Mouse (Mus musculus): ENCODE measurements around the gene Pcbp2. TPM values are rescaled to one million over a fixed set of nuclear protein-coding genes. Genes with fewer than 3 reads are reported as not detected.

Pcbp2 gene
- total RNA-seq (2021), result 100 to 1,000 TPM; 482 to 500 TPM

GRCm38 (mm10) chr15:102470183-102470604 lies at the start of gene Pcbp2:
Gene Pcbp2 (plus strand): TSS chr15:102470539.
- DNase-seq, result peak; percentile 91 to 94
- intact Hi-C loops (cut with DNase I), result loop anchor here (1.0 to 5.0 kb wide), 2 partner anchors 48 to 202 kb away; partner anchors contain the start of genes Atp5g2 and Tarbp2

- intact Hi-C loops (cut with DNase I), result loop anchor here (1.0 to 5.0 kb wide), 2 partner anchors 40 to 79 kb away; no protein-coding TSS in a partner anchor
- no peak for DNase-seq
These were observed 49.4 kb upstream of the Pcbp2 start for GRCm38 (mm10) chr15:102420986-102421385.

GRCm38 (mm10) chr15:102421437-102421836 lies 48.9 kb upstream of the Pcbp2 start:
- intact Hi-C loops (cut with DNase I), result loop anchor here (1.0 to 5.0 kb wide), 2 partner anchors 40 to 79 kb away; no protein-coding TSS in a partner anchor

DNA sequence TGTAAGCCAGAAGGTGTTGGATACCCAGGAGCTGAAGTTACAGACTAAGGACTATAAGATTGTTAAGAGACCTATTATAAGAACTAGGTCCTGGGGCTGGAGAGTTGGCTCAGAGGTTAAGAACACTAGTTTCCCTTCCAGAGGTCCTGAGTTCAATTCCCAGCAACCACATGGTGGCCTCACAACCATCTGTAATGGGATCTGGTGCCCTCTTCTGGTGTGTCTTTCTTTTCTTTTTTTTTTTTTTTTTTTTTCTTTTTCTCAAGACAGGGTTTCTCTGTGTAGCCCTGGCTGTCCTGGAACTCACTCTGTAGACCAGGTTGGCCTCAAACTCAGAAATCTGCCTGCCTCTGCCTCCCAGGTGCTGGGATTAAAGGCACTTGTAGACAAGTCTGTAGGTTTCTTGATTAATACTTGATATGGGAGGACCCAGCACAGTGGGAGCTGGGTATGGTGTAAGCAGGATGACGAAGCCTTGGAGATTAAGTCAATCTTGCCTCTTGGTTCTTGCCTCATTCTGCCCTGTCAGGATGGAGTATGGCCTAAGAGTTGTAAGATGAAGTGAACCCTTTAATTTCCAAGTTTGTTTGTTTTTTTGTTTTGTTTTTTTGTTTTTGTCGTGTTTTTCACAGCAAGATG lies 46.6 kb upstream of the Pcbp2 start:
- DNase-seq, result no peak
- intact Hi-C loops (cut with DNase I), result loop anchor here (5.0 kb wide), 1 partner anchor 81 kb away; no protein-coding TSS in a partner anchor

More at GRCm38 (mm10) chr15:102421437-102421836, 48.9 kb upstream of the Pcbp2 start:
- peak in 1 of 2 experiments; percentile 20 for DNase-seq

DNA sequence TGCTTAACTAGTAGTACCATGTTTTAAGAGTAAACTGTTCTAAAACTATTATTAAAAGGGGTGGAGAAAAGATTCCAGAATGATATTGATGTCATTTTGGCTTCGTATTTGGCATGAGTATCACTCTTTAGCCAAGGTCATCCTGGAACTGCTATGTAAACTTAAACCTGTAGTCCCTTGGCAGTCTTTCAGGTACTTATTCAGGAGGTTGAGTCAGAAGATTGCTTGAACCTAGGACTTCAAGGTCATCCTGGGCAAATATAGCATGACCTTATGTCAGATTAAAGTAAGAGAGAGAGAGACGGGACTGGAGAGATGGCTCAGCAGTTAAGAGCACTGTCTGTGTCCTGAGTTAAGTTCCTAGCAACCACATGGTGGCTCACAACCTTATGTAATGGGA lies 45.7 kb upstream of the Pcbp2 start:
- no peak for DNase-seq
- intact Hi-C loops (cut with DNase I), result loop anchor here (5.0 kb wide), 2 partner anchors 82 to 132 kb away; no protein-coding TSS in a partner anchor

- intact Hi-C loops (cut with DNase I), result loop anchor here (5.0 kb wide), 1 partner anchor 135 kb away; no protein-coding TSS in a partner anchor
- no peak for DNase-seq
These were observed 43.4 kb upstream of the Pcbp2 start for GRCm38 (mm10) chr15:102426963-102427362.

DNA sequence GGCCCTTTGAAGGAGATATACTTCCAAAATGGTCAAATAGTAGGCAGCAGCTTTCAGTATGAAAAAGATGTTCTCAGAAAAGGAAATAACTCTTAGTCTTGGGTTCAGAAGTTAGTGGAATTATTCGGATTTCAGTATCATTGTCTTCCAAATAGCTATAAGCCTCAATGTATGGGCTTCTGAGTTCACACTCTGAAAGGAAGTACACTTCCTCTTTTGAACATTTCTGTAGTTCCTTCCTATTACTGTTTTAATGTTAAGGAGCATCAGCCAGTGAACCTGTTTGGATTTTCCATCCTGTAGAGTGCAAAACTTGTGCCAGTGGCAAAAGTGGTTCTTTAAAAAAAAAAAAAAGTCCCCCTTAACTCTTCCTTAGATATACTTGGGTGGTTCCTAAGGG lies 38.3 kb upstream of the Pcbp2 start:
- intact Hi-C loops (cut with DNase I), result no loop called here
- DNase-seq, result no peak

- DNase-seq, result no peak
- intact Hi-C loops (cut with DNase I), result no loop called here
These were observed 37.2 kb upstream of the Pcbp2 start for GRCm38 (mm10) chr15:102433173-102433572.

DNA sequence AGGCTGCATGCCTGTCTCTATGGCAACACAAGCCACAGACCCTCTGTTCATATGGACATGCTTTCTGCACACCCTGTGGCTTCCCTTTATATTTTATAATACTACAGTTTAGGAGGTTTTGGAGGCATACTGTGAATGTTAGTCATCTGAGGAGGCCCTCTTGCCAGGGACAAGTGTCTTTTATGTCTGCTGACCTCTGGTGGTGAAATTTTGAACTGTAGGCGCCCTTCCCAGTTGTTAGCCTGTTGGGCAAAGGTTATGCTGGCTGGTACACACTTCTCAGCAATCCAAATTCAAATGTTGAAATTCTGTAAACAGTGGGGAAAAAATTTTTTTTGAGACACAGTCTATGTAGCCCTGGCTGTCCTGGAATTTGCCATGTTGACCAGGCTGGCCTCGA lies 27.8 kb upstream of the Pcbp2 start:
- intact Hi-C loops (cut with DNase I), result loop anchor here (1.0 kb wide), 1 partner anchor 61 kb away; no protein-coding TSS in a partner anchor
- peak; percentile 87 to 94 for DNase-seq

GRCm38 (mm10) chr15:102445146-102445545 lies 25.2 kb upstream of the Pcbp2 start, which contains the start of gene Amhr2:
Gene Amhr2 (plus strand): TSS chr15:102445367.
- no peak for DNase-seq
- intact Hi-C loops (cut with DNase I), result no loop called here

- no peak for DNase-seq
- intact Hi-C loops (cut with DNase I), result no loop called here
These were observed 23.9 kb upstream of the Pcbp2 start for GRCm38 (mm10) chr15:102446448-102446847.

DNA sequence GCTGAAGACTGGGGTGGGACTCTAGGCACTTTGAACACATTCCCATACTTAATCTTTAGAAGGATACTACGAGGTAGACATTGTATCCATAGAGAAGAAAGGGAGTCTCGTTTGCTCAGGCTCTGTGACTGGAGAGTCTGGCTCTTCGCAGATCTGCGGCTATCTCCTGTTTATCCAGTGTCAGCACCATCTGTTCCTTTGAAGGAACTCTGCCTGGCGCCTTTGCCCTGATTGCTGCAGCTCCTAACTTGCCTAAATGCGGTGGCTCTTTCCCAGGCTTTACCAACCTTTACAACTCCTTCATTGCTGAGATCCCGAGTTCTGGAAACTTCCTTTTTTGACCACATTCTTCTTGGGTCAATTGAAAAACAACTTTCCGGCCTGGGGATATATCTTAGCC lies 21.0 kb upstream of the Pcbp2 start:
- no peak for DNase-seq
- intact Hi-C loops (cut with DNase I), result no loop called here

- intact Hi-C loops (cut with DNase I), result no loop called here
- no peak for DNase-seq
These were observed 19.4 kb upstream of the Pcbp2 start for GRCm38 (mm10) chr15:102450928-102451327.

GRCm38 (mm10) chr15:102451666-102452430 lies 18.5 kb upstream of the Pcbp2 start:
- intact Hi-C loops (cut with DNase I), result no loop called here

DNA sequence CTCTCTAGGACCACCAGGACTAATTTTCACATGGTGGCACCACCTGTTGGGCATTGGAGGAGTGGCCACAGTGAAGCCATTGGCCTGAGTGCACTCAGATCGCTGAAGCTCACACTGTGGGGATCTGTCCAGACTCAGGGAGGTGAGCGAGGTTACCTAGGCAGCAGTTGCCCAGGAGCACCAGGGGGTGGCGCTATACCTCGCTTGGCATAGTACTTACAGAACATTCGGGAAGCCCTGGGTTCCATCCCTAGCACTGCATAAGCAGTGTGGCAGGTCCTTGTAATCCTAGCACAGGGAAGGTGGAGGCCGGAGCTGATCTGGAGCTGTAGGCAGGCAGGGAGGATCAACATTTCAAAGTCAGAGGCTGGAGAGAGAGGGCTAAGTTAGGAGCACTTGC lies 14.3 kb upstream of the Pcbp2 start:
- intact Hi-C loops (cut with DNase I), result no loop called here
- DNase-seq, result no peak

More at GRCm38 (mm10) chr15:102451666-102452430, 18.5 kb upstream of the Pcbp2 start:
- DNase-seq, result no peak

DNA sequence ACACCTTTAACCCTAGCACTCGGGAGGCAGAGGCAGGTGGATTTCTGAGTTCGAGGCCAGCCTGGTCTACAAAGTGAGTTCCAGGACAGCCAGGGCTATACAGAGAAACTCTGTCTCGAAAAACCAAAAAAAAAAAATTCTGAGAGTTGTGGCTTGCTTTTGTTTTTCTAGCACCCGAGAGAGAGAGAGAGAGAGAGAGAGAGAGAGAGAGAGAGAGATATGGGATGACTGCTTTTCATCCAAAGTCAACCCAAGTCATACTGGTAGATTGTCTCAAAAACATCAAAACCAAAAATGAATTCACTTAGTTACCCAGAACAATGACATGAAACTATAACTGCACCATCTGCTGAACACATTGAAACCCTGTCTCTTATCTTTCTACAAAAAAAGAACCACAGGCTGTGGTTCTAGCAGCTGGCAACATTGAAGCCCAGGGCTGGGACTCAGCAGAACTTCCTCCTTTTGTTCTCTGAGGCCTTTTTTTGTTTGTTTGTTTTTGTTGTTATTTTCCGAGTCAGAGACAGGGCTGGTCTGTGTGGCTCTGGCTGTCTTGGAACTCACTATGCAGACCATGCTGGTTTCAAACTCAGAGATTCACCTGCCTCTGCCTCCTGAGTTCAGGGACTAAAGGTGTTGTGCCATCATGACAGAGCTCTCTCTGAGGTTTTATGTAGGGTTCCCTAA lies 12.1 kb upstream of the Pcbp2 start:
- intact Hi-C loops (cut with DNase I), result no loop called here
- peak; percentile 39 to 41 for DNase-seq

DNA sequence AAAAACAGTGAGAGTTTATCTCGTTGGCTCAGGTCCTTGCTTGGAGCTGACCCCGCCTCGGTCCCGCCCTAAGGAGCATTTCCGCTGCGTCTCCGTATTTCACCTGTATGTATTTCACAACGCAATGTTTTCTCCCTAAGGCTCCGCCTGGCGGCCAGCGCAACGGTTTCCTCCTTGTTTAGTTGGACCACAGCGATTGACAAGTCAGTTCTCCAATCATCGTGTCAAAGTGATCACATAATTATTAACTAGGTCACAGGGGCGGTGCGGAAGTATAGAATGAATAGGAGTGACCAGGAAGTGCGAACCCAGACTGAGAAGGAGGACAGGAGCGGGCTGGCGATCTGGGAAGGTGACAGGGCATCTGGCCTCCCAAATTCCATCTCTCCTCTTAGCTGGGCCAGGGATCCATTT lies 11.4 kb upstream of the Pcbp2 start, which contains the start of gene Prr13:
Prr13 (plus strand) TSS at position 125 of the 414 bp plus-strand sequence.
- DNase-seq, result peak; percentile 84 to 86
- intact Hi-C loops (cut with DNase I), result no loop called here

DNA sequence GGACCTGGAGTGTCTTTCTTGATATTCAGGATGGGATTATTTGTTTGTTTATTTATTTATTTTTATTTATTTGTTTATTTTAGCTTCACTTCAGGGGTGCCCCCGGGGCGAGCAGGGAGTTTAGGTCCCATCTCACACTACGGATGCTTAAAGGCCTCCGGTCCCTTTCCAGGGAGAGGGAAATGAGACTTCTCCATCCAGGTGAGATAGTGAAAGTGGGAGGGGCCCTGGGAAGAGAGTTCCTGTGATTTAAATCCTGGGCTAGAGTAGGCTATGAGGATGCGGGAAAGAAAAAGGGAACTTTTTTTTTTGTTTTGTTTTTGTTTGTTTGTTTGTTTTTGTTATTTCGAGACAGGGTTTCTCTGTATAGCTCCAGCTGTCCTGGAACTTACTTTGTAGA lies 11.0 kb upstream of the Pcbp2 start:
- no peak for DNase-seq
- intact Hi-C loops (cut with DNase I), result no loop called here

- DNase-seq, result no peak
- intact Hi-C loops (cut with DNase I), result no loop called here
These were observed 10.5 kb upstream of the Pcbp2 start for GRCm38 (mm10) chr15:102459847-102460246.

- intact Hi-C loops (cut with DNase I), result no loop called here
- DNase-seq, result no peak
These were observed 9.9 kb upstream of the Pcbp2 start for GRCm38 (mm10) chr15:102460409-102460808.

DNA sequence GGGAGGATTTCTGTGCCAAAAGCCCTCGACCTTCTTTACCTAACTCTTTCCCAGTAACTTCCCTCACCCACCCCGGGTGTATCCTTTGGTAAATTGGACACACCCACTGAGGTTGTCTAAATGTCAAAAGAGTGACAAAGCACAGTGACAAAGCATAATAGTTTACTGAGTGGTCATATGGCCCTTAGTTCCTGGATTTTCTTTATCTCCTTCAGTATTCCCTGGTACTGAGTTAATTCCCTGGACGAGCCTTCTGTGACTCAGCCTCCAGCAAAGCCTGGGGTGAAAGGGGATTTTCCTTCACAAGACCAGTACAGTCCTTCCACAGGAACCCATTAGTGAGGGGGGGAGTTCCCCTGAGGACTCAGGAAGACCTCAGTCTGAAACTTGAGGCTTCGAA lies 9.4 kb upstream of the Pcbp2 start:
- DNase-seq, result no peak
- intact Hi-C loops (cut with DNase I), result no loop called here

Measured in heart, postnatal 36 days (tissue).